Mouse (Mus musculus): ENCODE results near the gene Sult6b2. TPM values are rescaled to one million over a fixed set of nuclear protein-coding genes. Genes with fewer than 3 reads are reported as not detected.
A peak's percentile ranks its signal among the peaks of the same experiment; 100 is the strongest.

Gene Sult6b2
- total and polyA plus RNA-seq, 3 experiments = 0.16 TPM; not detected in 2

- peaks cover 47% of the 10 kb centered on the region for H3K4me1 ChIP-seq (ENCODE audit: insufficient read depth, low read depth, low read length)
- H3K4me3 ChIP-seq (ENCODE audit: low read depth, low read length) = no peak overlapping the region
- peaks cover 3% of the 10 kb centered on the region for H3K27me3 ChIP-seq (ENCODE audit: insufficient read depth, low read length)
- ATAC-seq (ENCODE audit: extremely low read depth, insufficient number of reproducible peaks, low FRiP score, poor library complexity, severe bottlenecking) = no peak
- TF ChIP-seq GATA2 (IDR thresholded peaks at IDR 0.05; ENCODE audit: borderline replicate concordance, low read depth, low read length) = no peak
- TF ChIP-seq GATA1 (IDR thresholded peaks at IDR 0.05; ENCODE audit: borderline replicate concordance, low read length) = no peak
- TF ChIP-seq TAL1 (conservative IDR thresholded peaks at IDR 0.05; ENCODE audit: low read depth, low read length) = no peak
- TF ChIP-seq CTCF (IDR thresholded peaks at IDR 0.05; ENCODE audit: low read depth, low read length) = no peak
- no peak for TF ChIP-seq POLR2AphosphoS5 (IDR thresholded peaks at IDR 0.05; ENCODE audit: insufficient replicate concordance, low read depth, low read length)
- H3K36me3 ChIP-seq (replicated peaks) = no peaks in the 10 kb centered on the region
- no peak for DNase-seq (ENCODE audit: low spot score)
- no peaks in the 10 kb centered on the region for H3K9me3 ChIP-seq (replicated peaks)
Measured at GRCm38 (mm10) chr6:142795655-142796441, 8.5 kb downstream of the Sult6b2 start.

GRCm38 (mm10) chr6:142795087-142795486, 9.2 kb downstream of the Sult6b2 start:
- no peak for TF ChIP-seq CTCF (IDR thresholded peaks at IDR 0.05; ENCODE audit: low read depth, low read length)
- no peak for TF ChIP-seq GATA1 (IDR thresholded peaks at IDR 0.05; ENCODE audit: borderline replicate concordance, low read length)
- no peak for TF ChIP-seq GATA2 (IDR thresholded peaks at IDR 0.05; ENCODE audit: borderline replicate concordance, low read depth, low read length)
- no peak for TF ChIP-seq TAL1 (conservative IDR thresholded peaks at IDR 0.05; ENCODE audit: low read depth, low read length)
- no peak for TF ChIP-seq POLR2AphosphoS5 (IDR thresholded peaks at IDR 0.05; ENCODE audit: insufficient replicate concordance, low read depth, low read length)
- no peak overlapping the region for H3K4me3 ChIP-seq (ENCODE audit: low read depth, low read length)
- H3K4me1 ChIP-seq (ENCODE audit: insufficient read depth, low read depth, low read length) = peaks cover 40% of the 10 kb centered on the region
- H3K27me3 ChIP-seq (ENCODE audit: insufficient read depth, low read length) = peaks cover 5% of the 10 kb centered on the region
- ATAC-seq (ENCODE audit: extremely low read depth, insufficient number of reproducible peaks, low FRiP score, poor library complexity, severe bottlenecking) = no peak
- H3K9me3 ChIP-seq (replicated peaks) = no peaks in the 10 kb centered on the region
- no peaks in the 10 kb centered on the region for H3K36me3 ChIP-seq (replicated peaks)
- DNase-seq (ENCODE audit: low spot score) = no peak

- Histone ChIP-seq H3K27me3 (ENCODE audit: insufficient read depth, low read length) (peaks cover 8% of the 10 kb centered on the region), H3K9me3 (replicated peaks) (no peaks in the 10 kb centered on the region), H3K36me3 (replicated peaks) (no peaks in the 10 kb centered on the region), H3K4me1 (ENCODE audit: insufficient read depth, low read depth, low read length) (peaks cover 28% of the 10 kb centered on the region), H3K4me3 (ENCODE audit: low read depth, low read length) (no peak overlapping the region)
- no peak for DNase-seq (ENCODE audit: low spot score)
- TF ChIP-seq TAL1 (conservative IDR thresholded peaks at IDR 0.05; ENCODE audit: low read depth, low read length) (no peak), GATA1 (IDR thresholded peaks at IDR 0.05; ENCODE audit: borderline replicate concordance, low read length) (no peak), POLR2AphosphoS5 (IDR thresholded peaks at IDR 0.05; ENCODE audit: insufficient replicate concordance, low read depth, low read length) (no peak), CTCF (IDR thresholded peaks at IDR 0.05; ENCODE audit: low read depth, low read length) (no peak), GATA2 (IDR thresholded peaks at IDR 0.05; ENCODE audit: borderline replicate concordance, low read depth, low read length) (no peak)
- ATAC-seq (ENCODE audit: extremely low read depth, insufficient number of reproducible peaks, low FRiP score, poor library complexity, severe bottlenecking) = no peak
Measured at GRCm38 (mm10) chr6:142793468-142793867, 10.8 kb downstream of the Sult6b2 start.

DNA sequence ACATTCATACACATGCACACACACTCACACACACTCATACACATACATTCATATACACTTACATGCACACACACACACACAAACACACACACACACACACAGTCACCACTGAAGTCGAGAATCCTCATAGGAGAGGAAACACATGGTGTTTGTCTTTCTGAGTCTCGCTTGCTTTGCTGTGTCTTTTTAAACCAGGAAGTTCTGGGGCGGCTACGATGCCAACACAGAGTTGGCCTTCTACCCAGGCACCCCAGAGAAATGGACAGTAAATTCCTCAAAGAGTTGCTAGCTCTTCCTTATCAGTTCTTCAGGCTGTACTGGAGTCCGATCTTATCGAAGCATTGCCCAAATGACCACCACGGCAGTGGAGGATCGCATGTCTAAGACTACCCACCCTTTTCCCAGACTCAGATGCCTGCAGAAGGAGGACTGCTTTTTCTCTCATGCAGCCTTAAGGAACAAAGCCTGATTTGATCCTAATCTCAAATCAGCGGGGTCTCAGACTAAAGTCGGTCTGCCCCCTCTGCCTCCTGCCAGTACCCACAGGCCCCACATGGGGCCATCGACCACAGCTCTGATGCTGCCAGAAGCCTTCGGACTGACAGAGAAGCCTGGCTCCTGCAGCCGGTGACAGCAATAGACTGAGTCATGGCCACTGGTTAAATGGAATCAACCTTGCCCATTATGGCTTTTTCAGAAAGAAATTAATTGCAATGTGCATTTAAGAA, 11.9 kb downstream of the Sult6b2 start:
- ATAC-seq (ENCODE audit: extremely low read depth, insufficient number of reproducible peaks, low FRiP score, poor library complexity, severe bottlenecking) = peak; percentile 51
- H3K36me3 ChIP-seq (replicated peaks) = no peaks in the 10 kb centered on the region
- no peak overlapping the region; the same call in 1 of the 2 replicates for H3K4me3 ChIP-seq (ENCODE audit: low read depth, low read length)
- DNase-seq (ENCODE audit: low spot score) = no peak
- H3K9me3 ChIP-seq (replicated peaks) = no peaks in the 10 kb centered on the region
- H3K27me3 ChIP-seq (ENCODE audit: insufficient read depth, low read length) = peaks cover 8% of the 10 kb centered on the region
- TF ChIP-seq TAL1 (conservative IDR thresholded peaks at IDR 0.05; ENCODE audit: low read depth, low read length) (no peak), POLR2AphosphoS5 (IDR thresholded peaks at IDR 0.05; ENCODE audit: insufficient replicate concordance, low read depth, low read length) (no peak), CTCF (IDR thresholded peaks at IDR 0.05; ENCODE audit: low read depth, low read length) (no peak), GATA1 (IDR thresholded peaks at IDR 0.05; ENCODE audit: borderline replicate concordance, low read length) (no peak), GATA2 (IDR thresholded peaks at IDR 0.05; ENCODE audit: borderline replicate concordance, low read depth, low read length) (no peak)
- H3K4me1 ChIP-seq (ENCODE audit: insufficient read depth, low read depth, low read length) = peaks cover 26% of the 10 kb centered on the region

GRCm38 (mm10) chr6:142789736-142790135, 14.6 kb downstream of the Sult6b2 start:
- Histone ChIP-seq H3K27me3 (ENCODE audit: insufficient read depth, low read length) (peaks cover 8% of the 10 kb centered on the region), H3K4me1 (ENCODE audit: insufficient read depth, low read depth, low read length) (peaks cover 22% of the 10 kb centered on the region), H3K36me3 (replicated peaks) (no peaks in the 10 kb centered on the region), H3K9me3 (replicated peaks) (no peaks in the 10 kb centered on the region), H3K4me3 (ENCODE audit: low read depth, low read length) (no peak overlapping the region)
- DNase-seq (ENCODE audit: low spot score) = no peak
- ATAC-seq (ENCODE audit: extremely low read depth, insufficient number of reproducible peaks, low FRiP score, poor library complexity, severe bottlenecking) = no peak
- no peak for TF ChIP-seq GATA1 (IDR thresholded peaks at IDR 0.05; ENCODE audit: borderline replicate concordance, low read length)
- TF ChIP-seq CTCF (IDR thresholded peaks at IDR 0.05; ENCODE audit: low read depth, low read length) = no peak
- no peak for TF ChIP-seq POLR2AphosphoS5 (IDR thresholded peaks at IDR 0.05; ENCODE audit: insufficient replicate concordance, low read depth, low read length)
- no peak for TF ChIP-seq GATA2 (IDR thresholded peaks at IDR 0.05; ENCODE audit: borderline replicate concordance, low read depth, low read length)
- no peak for TF ChIP-seq TAL1 (conservative IDR thresholded peaks at IDR 0.05; ENCODE audit: low read depth, low read length)

Measured in G1E (cell line).